Mouse (Mus musculus) small intestine, adult 2 months (tissue): ENCODE measurements around the gene Larp1.

ENCODE experiments used
- CTCF ChIP-seq: fragments of 200-500 bp; IDR thresholded peaks from 2 replicates; pipeline ENCODE4 v1.5.1; 2012; ENCODE audit warnings: low read depth, mild to moderate bottlenecking, control low read depth, inconsistent platforms, low read length, moderate library complexity, mixed read lengths; ENCODE audit not compliant: insufficient replicate concordance, insufficient read length; ENCODE audit errors: extremely low read depth
- POLR2A ChIP-seq: fragments of 200-500 bp; IDR thresholded peaks from 2 replicates; pipeline ENCODE4 v1.6.1; 2012; ENCODE audit warnings: low read depth, mild to moderate bottlenecking, control low read depth, inconsistent platforms, low read length, moderate library complexity

DNA sequence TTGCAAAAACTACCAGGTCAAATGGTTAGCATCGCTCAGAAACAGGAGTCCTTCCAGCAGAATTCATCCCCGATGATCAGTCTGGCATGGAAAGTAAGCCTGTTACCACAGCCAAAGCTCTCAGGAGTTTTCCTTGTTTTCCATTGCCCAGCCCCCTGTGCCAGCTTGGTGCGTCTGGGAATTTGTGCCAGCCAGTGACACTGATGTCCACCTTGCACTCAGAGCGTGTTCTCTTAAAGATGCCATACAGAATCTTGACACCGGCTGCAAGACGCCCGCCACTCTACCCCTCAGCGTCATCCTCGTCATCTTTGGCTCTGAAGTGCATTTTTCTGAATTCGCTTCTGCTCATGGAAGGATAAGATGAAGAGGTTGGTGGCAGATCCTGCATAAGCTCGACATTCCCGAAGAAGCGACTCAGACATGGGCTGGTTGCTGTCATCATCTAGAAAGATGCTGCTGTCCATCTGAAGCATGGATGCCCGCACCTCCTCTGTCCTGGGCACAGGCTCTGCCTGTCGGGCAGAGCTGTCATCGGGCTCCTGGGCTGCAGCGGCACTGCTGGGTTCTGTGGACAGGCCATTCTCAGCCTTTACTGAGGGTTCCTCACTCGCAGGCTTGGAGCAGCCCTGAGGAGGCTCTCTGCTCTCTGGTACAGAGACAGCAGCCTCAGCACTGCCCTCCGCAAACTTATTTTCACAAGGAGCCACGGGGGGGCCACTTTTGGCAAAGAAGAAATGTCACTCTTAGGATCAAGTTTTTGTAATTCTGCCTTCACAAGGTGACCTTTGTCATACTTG is 88.2 kb downstream of the Larp1 start:
- TF ChIP-seq CTCF (no peak), POLR2A (no peak)
